Mouse (Mus musculus): ENCODE measurements around the gene Fcgrt.

GRCm38 (mm10) chr7:45077322-45077721 lies 26.3 kb downstream of the Fcgrt start:
- TF ChIP-seq EP300 (IDR thresholded peaks at IDR 0.05) (no peak), CTCF (IDR thresholded peaks at IDR 0.05) (no peak)
